Mouse (Mus musculus) left cerebral cortex, adult 2 months (tissue): Measurements from ENCODE around the gene Cldn10. TPM values are rescaled to one million over a fixed set of nuclear protein-coding genes. Genes with fewer than 3 reads are reported as not detected.

Source experiments
- DNase-seq, 2 experiments: peaks; one replicate each; pipeline ENCODE4 v3.0.0; 2021 to 2022; ENCODE audit warnings: low spot score in 2 of 2, mixed read lengths in 1 of 2; ENCODE audit errors: extremely low spot score in 1 of 2
- H3K27ac ChIP-seq: fragments of 200-600 bp; 2 replicates; pipeline ENCODE4 v1.8.1; 2022
- H3K4me3 ChIP-seq: fragments of 200-600 bp; 2 replicates; pipeline ENCODE4 v1.8.1; 2022
- CTCF ChIP-seq: fragments of 200-600 bp; IDR thresholded peaks from 2 replicates; pipeline ENCODE4 v1.8.1; 2022; ENCODE audit warnings: antibody characterized with exemption, mild to moderate bottlenecking, moderate library complexity
- intact Hi-C: fragments of 180-260 bp; cut with DNase I; formaldehyde crosslinking; loops from one replicate; pipeline ENCODE4 v1.15.1; 2025
- total RNA-seq, 2 experiments: library from RNA; stranded (reverse); gene quantifications; 2 replicates each; pipeline ENCODE4 v1.2.3; 2021

The Cldn10 gene
- total RNA-seq, 2 experiments from 2014 or later: 25.8 to 25.9 TPM

DNA sequence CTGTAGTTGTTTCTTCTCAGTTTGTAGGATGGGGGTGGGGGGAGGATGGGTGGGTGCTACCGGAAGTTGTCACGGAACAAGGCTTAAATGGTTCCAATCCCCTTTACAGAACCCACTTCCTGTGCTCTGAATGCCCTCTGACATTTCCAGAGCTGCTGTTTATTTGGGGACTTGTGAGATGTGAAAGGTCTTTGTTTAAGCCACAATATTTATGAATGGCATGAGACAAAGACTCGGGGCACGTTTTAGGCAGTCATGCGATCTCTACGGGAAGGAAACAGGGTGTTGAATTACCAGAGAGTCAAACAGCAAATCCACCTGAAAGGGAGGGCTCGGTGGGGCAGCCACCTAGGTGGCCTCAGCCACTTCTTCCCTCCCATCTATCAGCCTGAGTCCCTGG, 46.6 kb downstream of the Cldn10 start:
- DNase-seq: no peak
- Histone ChIP-seq H3K27ac (no peak overlapping the region), H3K4me3 (no peak overlapping the region)
- TF ChIP-seq CTCF: no peak
- intact Hi-C loops: no loop called here

DNA sequence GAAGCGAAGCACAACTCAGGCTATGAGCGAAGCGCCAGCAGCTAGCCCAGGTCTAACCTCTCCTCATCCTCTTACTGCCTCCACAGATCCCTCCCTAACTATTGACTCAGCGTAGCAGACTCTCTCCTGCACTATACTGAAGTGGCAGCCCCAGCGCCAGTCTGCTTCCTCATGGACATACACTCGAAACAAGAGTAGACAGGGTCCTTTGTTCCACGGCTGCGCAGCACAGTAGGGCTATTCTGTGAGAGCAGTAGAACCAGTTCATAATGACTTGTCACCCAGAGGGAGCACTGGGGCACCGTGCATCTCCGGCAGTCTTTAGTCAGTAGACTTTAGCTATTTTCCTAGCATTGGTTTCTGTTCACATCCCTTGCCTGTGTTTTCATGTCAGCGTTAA, 48.4 kb downstream of the Cldn10 start:
- Histone ChIP-seq H3K4me3 (no peak overlapping the region), H3K27ac (no peak overlapping the region)
- TF ChIP-seq CTCF: no peak
- intact Hi-C loops: no loop called here
- no peak for DNase-seq

DNA sequence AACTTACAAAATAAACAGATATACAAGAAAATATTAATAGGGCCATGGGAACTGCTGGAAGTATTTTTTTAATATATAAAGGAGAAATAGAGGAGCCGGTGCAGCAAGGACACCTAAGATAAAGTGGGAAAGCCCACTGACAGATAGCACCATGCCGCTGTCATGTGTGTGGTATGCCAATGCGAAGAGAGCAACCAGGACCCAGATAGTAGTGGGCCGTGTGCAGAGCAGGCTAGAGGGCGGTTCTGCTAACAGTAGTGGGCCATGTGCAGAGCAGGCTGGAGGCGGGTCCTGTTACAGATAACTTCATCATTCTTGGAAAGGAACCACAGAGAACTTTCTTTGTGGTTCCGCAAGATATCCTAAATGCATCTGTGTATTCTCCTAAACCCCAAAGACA, 49.0 kb downstream of the Cldn10 start:
- no peak for DNase-seq
- no peak overlapping the region for H3K4me3 ChIP-seq
- H3K27ac ChIP-seq: no peak overlapping the region
- intact Hi-C loops: no loop called here
- no peak for TF ChIP-seq CTCF

DNA sequence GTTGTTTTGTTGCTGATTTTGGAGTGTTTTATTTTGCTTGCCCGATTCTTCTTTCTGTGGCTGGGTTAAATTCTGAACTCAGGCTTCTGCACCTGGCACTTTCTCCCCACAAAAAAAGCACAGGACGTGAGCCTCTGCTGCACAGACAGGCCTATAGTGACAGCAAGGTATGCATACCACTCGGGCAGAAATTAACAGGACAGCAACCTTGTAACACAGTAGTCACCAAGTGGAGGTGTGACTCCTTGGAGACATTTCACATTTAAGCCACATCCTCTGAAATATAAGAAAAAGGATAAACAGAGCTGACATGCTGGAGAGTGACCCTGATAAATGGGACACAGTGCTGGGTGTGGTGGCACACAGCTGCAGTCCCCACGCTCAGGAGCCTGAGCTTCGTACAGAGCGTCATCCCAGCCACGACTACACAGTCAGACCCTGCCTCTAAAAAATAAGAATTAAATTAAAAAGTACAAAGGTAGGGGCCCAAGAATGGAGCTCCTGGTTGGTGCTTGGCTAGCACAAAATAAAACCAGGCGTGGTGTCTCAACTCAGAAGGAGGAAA, 50.9 kb downstream of the Cldn10 start:
- H3K27ac ChIP-seq: no peak overlapping the region
- TF ChIP-seq CTCF: no peak
- H3K4me3 ChIP-seq: no peak overlapping the region
- intact Hi-C loops: no loop called here
- DNase-seq: no peak

DNA sequence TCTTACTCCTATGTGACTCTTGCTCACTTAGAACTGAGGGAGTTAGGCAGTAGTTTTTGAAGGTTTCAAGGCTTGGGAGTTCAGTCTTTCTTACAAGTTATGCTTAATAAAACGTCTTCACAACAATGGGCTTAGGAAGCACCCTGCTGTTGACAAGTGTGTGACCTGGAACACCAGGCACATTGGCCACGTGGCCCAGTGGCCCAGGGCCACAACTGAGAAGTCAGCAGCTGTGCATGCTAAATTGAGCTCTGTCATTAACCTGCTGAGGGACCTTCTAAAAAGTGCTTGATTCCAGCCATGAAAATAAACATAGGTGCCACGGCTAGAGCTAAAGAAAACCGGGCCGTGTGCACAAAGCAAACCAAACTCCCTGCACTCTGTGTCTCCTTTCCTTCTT, 51.7 kb downstream of the Cldn10 start:
- Histone ChIP-seq H3K4me3 (no peak overlapping the region), H3K27ac (no peak overlapping the region)
- no peak for TF ChIP-seq CTCF
- intact Hi-C loops: no loop called here
- DNase-seq: no peak

DNA sequence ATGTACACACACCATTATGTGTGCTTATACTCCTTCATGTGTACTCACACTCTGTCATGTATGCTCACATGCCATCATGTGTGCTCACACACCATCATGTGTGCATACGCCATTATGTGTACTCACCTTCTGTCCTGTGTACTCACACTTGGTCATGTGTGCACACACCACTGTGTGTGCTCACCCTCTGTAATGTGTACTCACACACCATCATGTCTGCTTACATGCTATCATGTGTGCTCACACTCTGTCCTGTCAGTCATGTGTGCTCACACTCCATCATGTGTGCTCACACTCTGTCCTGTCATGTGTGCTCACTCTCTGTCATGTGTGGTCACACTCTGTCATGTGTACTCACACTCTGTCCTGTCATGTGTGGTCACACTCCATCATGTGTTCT, 52.3 kb downstream of the Cldn10 start:
- no peak for DNase-seq
- intact Hi-C loops: no loop called here
- no peak for TF ChIP-seq CTCF

DNA sequence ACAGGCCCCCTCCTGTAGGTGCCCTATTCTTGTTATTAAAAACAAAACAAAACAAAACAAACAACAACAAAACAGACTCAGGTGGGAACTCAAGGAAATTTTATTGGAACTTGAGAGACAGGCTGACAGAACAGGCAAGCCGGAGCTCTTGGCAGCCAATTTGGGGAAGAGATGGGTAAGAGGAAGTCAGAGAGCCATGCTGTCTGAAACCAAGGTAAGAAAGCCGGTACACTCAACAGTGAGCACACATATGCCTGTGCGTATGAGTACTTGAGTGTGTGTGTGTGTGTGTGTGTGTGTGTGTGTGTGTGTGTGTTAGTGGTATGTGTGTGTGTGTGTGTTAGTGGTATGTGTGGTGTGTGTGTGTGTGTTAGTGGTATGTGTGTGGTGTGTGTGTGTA, 54.6 kb downstream of the Cldn10 start:
- no peak overlapping the region for H3K27ac ChIP-seq
- DNase-seq: no peak
- no peak for TF ChIP-seq CTCF
- H3K4me3 ChIP-seq: no peak overlapping the region
- intact Hi-C loops: no loop called here

More for the DNA sequence above, 52.3 kb downstream of the Cldn10 start:
- no peak overlapping the region for H3K27ac ChIP-seq
- no peak overlapping the region for H3K4me3 ChIP-seq

DNA sequence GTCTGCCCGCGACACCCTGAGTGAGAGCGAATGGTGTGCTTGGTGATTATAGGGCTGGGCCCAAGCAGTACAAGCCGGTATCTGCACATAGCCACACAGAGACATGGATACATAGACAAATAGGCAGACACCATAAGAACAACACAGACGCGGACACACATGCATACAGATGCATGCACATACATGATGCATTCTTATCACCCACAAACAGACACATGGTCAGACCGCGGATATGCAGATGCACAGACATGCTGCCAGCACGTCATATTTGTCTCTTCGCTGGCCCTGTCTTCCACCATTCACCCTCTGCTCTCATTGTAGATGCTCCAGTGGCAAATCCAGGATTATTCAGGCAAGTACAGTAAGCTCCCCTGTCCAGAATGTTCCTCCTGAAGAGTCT, 59.1 kb downstream of the Cldn10 start:
- no peak for TF ChIP-seq CTCF
- H3K27ac ChIP-seq: no peak overlapping the region
- DNase-seq: no peak
- intact Hi-C loops: no loop called here
- no peak overlapping the region for H3K4me3 ChIP-seq

DNA sequence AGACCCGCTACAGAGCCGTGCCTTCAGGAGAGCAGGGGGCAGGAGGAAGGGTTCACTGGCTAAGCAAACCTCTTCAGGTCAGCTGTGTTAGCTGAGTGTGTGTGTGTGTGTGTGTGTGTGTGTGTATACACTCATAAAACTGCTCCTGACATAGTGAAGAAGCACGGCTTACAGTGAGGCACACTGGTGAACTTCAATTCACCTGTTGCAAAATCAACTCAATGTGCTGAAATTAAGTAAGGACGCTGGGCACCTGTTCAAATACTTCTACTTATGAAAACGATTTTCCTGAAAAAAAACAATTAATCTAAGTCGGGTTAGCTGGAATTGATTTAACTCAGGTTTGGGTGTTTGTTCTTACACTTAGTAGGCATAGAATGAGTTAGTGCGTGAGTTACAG, 60.5 kb downstream of the Cldn10 start:
- TF ChIP-seq CTCF: no peak
- Histone ChIP-seq H3K4me3 (no peak overlapping the region), H3K27ac (no peak overlapping the region)
- intact Hi-C loops: no loop called here
- DNase-seq: no peak

DNA sequence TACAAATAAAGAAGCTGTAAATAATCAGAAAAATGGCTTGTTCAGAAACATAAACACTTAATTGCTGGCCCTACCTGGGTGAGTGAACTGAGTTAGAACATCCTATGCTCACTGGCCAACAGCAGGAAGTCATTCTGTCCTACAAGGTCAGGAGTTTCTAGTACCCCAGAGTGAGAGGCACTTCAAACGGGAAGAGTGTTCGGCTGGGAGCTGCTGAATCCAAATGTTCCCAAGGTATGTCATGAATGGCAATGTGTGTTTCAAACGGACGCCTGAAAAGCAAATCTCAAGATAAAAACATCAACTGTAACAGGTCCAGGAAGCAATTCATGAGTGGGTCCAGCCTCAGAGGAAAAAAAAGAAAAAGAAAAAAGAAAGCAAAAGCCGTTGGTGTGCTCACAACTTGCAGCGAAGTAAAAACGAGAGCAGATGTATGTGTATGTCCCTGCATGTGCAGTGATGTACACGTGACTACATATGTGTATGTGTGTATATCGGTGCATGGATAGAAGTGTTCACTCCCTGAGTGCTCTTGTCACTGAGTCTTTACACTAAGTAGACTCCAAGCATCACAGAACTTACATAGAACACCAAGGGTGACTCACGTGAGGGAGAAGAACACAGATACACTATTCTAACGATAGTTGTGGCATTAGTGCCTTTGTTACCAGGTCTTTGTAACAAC, 62.4 kb downstream of the Cldn10 start:
- Histone ChIP-seq H3K27ac (no peak overlapping the region), H3K4me3 (no peak overlapping the region)
- DNase-seq: no peak
- no peak for TF ChIP-seq CTCF
- intact Hi-C loops: no loop called here

DNA sequence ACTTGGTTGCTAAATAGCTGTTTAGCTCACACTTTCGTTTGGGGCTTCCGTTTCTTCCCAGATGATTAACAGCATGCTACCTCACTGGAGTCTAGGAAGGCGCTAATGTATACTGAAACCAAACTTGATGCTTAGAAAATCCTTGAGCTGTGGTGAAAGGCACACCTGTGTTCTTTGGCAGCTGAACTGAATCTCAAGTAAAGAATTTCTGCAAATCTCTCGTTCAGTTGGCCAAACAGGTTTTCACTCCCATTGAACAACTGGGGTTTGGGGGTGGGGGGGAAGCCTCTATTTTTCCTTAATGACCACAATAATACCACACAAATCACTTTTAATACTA, 63.0 kb downstream of the Cldn10 start:
- no peak overlapping the region for H3K27ac ChIP-seq
- H3K4me3 ChIP-seq: no peak overlapping the region
- no peak for DNase-seq
- TF ChIP-seq CTCF: no peak
- intact Hi-C loops: no loop called here

DNA sequence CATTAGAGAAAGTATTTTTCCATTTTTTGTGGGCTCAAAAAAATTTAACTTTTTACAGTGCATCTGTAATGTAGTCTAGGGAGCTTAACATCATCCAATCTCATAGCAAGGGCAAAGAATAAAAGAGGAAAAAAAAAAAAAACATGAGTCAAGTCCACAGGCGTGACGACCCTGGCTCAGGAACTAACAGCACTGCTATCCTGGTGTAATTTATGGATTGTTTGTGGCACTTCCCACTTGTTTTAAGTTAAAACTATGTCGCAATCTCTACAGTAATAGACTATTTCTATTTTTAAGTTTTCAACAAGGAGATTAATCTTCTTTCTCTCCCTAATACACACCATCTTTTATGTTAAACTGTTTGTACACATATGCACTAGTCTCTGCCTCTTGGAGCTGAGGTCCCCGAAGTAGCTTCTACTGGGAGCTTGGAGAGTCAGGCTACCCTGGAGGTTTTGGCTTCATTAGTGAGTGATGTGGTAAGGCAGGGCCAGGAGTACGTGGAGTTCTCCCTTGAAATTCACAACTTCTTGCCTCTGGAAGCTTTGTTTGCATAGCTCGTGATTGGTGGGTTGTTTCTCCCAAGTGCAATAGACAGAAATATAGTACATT, 63.9 kb downstream of the Cldn10 start:
- Histone ChIP-seq H3K4me3 (no peak overlapping the region), H3K27ac (no peak overlapping the region)
- DNase-seq: no peak
- no peak for TF ChIP-seq CTCF
- intact Hi-C loops: no loop called here
